Mouse (Mus musculus): ENCODE measurements around the gene Cox4i2.

The Cox4i2 gene

GRCm38 (mm10) chr2:152753944-152754711 is at the start of gene Cox4i2:
Gene Cox4i2, plus strand, starts transcription at chr2:152754173.
- DNase-seq (ENCODE audit: low read depth, low spot score) = no peak

DNA sequence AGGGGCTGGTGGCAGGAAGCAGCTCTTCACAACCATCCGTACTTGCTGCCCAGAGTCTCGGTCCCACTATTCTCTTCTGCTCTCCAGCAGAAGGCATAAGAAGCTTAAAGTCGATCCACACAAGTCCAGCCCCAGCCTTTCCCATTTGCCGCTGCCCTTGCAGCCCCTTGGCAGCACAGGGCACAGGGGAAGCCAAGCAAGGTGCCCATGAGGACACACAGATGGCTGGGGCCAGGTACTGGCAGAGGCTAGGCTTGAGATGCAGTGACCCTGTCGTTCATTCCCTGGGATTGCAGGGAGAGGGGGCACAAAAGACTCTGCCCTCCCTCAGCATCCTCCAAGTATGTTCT is 49.7 kb upstream of the Cox4i2 start:
- no peak for DNase-seq (ENCODE audit: low read depth, low spot score)

GRCm38 (mm10) chr2:152704811-152705370 is 49.1 kb upstream of the Cox4i2 start:
- DNase-seq (ENCODE audit: low read depth, low spot score) = no peak

GRCm38 (mm10) chr2:152705993-152706571 is 47.9 kb upstream of the Cox4i2 start:
- no peak for DNase-seq (ENCODE audit: low read depth, low spot score)

- DNase-seq (ENCODE audit: low read depth, low spot score) = no peak
Measured at GRCm38 (mm10) chr2:152707186-152707585, 46.8 kb upstream of the Cox4i2 start.

DNA sequence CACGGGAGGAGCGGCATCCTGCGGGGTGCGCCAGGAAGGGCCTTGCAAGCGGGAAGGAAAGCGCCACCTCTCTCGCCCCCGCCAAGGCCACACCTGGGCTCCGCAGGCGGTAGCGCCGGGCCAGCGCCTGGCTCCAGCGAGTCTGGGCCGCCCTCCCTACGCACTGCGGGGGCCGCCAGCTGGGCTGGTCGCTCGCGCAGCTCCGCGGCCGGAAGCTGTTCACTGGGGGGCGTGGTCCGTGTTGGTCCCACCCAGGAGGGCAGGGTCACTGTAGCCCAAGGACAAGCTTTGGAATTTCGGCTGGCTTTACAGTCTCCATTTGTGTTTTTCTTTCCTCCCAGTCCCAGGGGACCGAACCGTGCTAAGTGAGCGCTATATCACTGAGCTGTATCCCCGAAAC is 46.3 kb upstream of the Cox4i2 start:
- no peak for DNase-seq (ENCODE audit: low read depth, low spot score)

- no peak for DNase-seq (ENCODE audit: low read depth, low spot score)
Measured at GRCm38 (mm10) chr2:152709066-152709465, 44.9 kb upstream of the Cox4i2 start.

GRCm38 (mm10) chr2:152716241-152716772 is 37.7 kb upstream of the Cox4i2 start:
- no peak for DNase-seq (ENCODE audit: low read depth, low spot score)

DNA sequence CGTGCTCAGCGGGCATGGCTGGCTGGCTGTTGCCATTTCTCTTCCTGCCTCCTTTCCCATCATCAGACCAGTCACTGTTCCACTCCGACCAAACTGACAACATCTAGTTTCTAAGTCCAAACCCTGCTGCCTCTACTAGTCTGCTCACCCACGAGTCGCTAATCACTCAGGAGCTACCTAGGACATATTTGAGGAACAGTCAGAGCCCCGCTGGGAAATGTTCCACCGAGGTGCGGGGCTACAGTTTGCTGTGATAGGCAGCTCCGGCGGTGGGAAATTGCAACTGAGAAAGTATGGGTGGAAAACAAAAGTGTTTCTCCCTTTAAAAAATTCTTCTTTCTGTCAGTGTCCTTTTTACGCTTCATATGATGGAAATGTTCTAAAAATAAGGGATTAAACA is 36.3 kb upstream of the Cox4i2 start:
- DNase-seq (ENCODE audit: low read depth, low spot score) = no peak

DNA sequence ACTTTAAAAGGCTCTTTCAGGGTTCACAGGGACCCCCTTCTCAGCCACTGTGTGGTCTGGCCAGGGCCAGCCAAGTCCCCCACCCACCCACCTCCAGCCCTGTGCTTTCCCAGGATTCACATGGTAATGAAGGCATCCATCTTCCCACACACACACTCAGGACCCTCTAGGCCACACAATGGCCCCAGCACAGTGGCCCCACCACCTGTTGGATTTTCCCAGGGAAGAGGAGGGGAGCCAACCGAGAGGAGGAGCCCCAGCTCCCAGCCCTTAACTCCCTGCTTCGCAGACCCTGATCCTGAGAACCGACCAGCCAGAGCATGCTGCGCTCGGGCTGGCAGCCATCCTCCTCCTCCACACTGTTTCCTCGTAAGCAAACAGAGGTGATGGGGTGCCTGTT is 35.9 kb upstream of the Cox4i2 start:
- DNase-seq (ENCODE audit: low read depth, low spot score) = no peak

DNA sequence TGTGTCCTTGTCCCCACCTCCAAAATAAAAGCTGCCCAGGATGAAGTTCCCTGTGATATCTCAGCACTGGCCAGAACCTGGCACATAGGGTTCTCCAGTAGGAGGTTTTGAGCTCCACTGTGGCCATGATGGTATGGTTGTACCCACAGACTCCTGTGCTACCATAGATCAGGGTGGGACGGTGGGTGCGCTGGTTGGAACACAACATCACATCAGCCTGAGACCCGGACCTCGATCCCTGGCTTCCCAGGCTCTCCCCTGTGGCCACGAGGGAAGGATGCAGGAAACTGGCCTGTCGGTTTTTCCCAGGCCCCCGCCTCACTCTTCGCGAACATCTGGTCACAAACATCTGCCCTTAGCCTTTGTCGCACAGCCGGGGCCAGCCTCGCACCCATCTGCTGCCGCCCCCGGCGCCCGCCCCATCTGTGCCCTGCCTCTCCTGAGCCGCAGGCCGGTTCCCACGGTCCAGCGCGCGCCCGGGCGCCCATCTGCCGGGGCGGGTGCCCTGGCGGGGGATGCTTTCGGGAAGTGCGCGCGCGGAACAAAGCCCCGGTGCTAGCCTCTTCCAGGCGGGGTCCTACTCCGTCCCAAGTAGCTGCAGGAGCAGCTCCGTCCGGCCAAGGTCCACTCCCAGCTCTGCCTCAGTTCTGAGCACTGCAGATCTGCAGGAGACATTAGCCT is 30.2 kb upstream of the Cox4i2 start:
- DNase-seq (ENCODE audit: low read depth, low spot score) = no peak

GRCm38 (mm10) chr2:152724332-152724723 is 29.6 kb upstream of the Cox4i2 start:
- DNase-seq (ENCODE audit: low read depth, low spot score) = no peak

DNA sequence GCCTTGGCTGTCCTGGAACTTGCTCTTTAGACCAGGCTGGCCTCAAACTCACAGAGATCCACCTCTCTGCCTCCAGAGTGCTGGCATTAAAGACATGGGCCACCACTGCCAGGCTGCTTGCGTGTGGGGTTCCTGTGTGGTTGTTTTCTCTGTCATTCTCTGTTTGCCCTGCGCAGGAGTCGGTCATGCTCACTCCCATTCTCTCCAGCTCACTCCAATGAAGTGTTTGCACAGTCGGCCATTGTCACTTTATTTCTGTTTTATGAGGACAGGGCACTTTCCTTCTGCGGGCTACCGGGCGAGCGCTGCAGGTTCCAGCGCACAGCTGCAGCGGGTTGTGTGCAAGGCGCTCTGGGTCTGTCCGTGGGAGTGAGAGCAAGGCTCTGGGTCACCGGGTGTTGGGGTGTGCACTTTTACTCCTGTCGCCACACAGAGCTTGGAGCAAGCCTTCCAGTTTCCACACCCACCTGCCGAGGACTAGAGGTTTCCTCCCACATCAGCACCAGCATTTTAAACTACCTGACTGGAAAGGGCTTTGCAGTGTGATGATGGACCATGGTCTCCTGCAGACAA is 28.7 kb upstream of the Cox4i2 start:
- DNase-seq (ENCODE audit: low read depth, low spot score) = no peak

DNA sequence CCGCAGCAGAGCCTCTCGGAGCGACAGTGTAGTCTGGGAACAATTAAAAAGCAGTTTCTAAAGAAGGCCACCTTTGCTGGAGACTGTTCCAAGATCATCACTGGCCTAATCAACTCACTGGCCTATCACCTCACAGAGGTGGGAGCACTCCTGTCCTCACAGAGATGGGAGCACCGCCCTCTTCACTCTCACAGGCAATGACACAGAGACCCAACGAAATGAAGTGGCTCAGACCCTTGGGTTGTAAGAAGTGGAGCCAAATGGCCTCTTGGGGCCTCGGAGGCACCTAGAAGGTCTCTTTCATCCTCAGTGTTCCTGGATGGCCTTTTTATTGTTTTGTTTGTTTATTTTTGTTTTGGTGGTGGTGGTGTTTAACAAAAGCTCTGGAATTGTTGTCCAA is 27.8 kb upstream of the Cox4i2 start:
- DNase-seq (ENCODE audit: low read depth, low spot score) = no peak

- no peak for DNase-seq (ENCODE audit: low read depth, low spot score)
Measured at GRCm38 (mm10) chr2:152726751-152727335, 27.1 kb upstream of the Cox4i2 start.

DNA sequence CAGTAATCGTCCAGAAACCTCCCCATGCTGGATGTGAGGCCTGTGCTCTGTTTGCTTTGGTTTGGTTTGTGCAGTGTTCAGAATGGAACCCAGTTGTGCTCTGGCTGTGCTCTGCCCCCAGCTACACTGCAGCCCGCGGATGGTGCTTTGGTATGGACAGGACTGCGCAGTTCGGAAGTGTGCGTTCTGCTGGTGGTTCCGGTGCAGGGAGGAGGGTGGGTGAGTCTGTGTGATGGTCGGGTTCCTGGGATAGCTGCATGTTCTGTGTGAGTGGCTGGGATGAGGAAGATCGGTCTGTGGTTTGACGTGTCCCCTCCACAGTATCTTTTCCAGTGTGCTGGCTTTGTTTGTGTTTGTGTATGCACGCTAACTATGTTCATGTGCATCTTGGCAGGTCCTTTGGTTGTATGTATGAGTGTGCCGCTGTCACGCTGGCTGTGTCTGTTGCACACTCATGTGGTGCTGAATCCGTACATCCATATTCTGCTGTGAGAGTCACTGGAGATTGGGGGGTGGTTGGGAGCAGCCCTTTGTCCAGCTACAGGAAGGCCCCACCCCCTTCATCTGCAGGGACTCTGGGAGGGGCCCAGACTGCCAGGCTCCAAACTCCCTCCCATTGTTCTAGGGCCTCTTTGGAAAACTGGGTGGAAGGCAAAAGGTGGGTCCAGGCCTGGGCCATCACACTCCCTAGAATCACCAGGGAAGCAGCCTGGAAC is 26.0 kb upstream of the Cox4i2 start:
- DNase-seq (ENCODE audit: low read depth, low spot score) = no peak

- DNase-seq (ENCODE audit: low read depth, low spot score) = no peak
Measured at GRCm38 (mm10) chr2:152728594-152728993, 25.4 kb upstream of the Cox4i2 start.

DNA sequence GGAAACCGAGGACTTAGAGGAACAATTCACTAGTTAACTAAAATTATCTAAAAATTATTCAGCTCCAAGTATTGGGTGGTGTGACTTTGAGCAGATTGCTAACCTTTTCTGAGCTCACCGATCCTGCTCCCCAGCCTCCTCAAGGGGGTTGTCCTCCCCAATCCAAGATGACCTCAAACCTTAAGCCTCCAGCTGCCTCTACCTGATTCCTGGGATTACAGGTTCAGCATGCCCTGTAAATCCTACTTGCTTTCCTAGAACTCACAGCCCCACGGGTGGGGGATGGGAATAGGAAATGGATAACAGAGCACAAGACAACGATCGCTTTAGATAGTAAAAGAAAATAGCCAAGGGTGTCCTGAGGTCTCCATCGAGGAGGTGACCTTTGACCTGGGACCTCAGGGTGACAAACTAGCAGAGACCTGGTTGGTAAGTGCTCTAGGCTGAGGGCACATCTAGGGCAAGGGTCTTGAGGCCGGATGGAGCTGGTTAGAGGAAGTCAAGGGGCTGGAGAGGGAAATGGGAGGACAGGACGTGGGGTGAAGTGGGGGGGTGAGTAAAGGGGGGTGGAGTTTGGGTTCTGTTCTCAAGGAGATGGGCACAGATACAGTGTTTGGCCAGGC is 24.8 kb upstream of the Cox4i2 start:
- no peak for DNase-seq (ENCODE audit: low read depth, low spot score)

DNA sequence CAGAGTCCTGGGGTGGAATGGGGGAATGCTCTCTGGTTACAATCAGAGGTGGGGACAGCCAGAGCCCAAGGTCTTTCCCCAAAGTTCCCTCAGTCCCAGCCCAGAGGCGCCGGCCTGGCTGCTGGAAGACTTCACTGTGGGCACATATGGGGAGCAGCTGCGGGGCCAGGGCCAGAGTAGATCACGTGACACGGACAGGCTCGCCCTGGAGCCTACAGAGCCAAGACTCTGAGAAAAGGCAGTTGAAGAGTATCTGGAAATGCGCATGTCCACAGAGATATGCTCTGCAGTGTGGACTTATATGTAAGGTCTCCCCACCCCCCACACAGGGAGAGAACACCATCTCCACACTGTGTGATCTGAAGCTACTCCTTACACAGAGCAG is 24.3 kb upstream of the Cox4i2 start:
- no peak for DNase-seq (ENCODE audit: low read depth, low spot score)

DNA sequence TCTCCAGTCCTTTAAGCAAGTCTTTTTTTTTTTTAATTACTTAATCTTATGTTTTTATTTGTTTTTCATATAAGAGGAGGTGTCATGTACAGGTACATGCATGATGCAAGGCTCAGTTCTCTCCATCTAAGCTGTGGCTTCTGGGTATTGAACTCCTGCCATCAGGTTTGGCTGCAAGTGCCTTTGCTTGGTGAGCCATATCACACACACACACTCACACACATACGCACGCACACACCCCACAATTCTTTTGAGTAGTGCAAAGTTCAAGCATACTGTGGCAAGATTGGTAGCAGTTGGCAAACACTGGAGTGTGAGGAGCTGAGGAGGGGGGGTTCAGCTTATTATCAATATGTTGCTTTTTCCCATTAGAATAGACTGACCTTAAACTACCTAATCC is 20.8 kb upstream of the Cox4i2 start:
- DNase-seq (ENCODE audit: low read depth, low spot score) = no peak

- DNase-seq (ENCODE audit: low read depth, low spot score) = no peak
Measured at GRCm38 (mm10) chr2:152734501-152734900, 19.5 kb upstream of the Cox4i2 start.

Measured in retina, adult 2 months (tissue).